Mouse (Mus musculus): ENCODE results near the gene Eva1a. TPM values are rescaled to one million over a fixed set of nuclear protein-coding genes. Genes with fewer than 3 reads are reported as not detected.

The Eva1a gene
- polyA plus RNA-seq, 2 experiments = 15.7 to 23.4 TPM

DNA sequence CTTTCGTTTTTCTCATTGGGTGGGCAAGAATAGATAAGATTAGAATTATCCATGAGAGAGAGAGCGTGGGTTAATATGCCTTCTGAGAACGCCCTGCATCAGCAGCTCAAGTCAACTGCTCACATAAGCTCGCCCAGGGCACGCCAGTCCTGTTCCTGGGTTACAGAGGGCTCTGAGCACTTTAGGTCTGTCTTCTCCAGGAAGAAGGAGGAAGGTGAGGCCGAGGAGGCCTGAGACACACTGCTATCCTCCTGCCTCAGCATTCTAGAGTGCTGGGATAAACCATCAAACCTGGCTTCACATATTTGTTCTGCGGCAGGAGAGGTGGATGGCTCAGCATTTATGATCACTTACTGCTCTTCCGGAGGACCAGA, 10.3 kb upstream of the Eva1a start:
- H3K4me2 ChIP-seq (replicated peaks; ENCODE audit: low read depth, low read length, severe bottlenecking) = no peak overlapping the region
- 63% methylated on average over 8 of the region's 8 CpGs for WGBS

GRCm38 (mm10) chr6:82037211-82037610, 3.6 kb upstream of the Eva1a start:
- no peak for TF ChIP-seq POLR2A (IDR thresholded peaks at IDR 0.05; ENCODE audit: borderline replicate concordance, extremely low read depth, insufficient read depth, insufficient read length)
- no peak overlapping the region for H3K4me2 ChIP-seq (replicated peaks; ENCODE audit: low read depth, low read length, severe bottlenecking)
- peaks cover 19% of the 10 kb centered on the region for H3K4me1 ChIP-seq (ENCODE audit: control insufficient read depth, insufficient read depth, low read length)
- ATAC-seq (ENCODE audit: low FRiP score, low read depth) = no peak
- WGBS = 19% methylated on average over 7 of the region's 7 CpGs
- no peaks in the 10 kb centered on the region for H3K9me3 ChIP-seq (ENCODE audit: control insufficient read depth, low read length)
- H3K27ac ChIP-seq (replicated peaks; ENCODE audit: low read depth, low read length) = 0 out of 2 replicates have a peak overlapping the region, but pooled peaks have one; percentile 48
- H3K4me3 ChIP-seq (replicated peaks; ENCODE audit: low read length) = no peak overlapping the region
- H3K9ac ChIP-seq (ENCODE audit: low read depth, low read length, severe bottlenecking) = no peak overlapping the region
- no peaks in the 10 kb centered on the region for H3K27me3 ChIP-seq (ENCODE audit: control insufficient read depth, insufficient read depth, low read length)
- no peaks in the 10 kb centered on the region for H3K36me3 ChIP-seq (ENCODE audit: control insufficient read depth, insufficient read depth, low read length)
- peak; percentile 36 for DNase-seq (ENCODE audit: low spot score)

More for the DNA sequence above, 10.3 kb upstream of the Eva1a start:
- Histone ChIP-seq H3K27ac (replicated peaks; ENCODE audit: low read depth, low read length) (peak overlapping the region; percentile 70), H3K36me3 (ENCODE audit: control insufficient read depth, insufficient read depth, low read length) (no peaks in the 10 kb centered on the region), H3K9ac (ENCODE audit: low read depth, low read length, severe bottlenecking) (no peak overlapping the region), H3K4me3 (replicated peaks; ENCODE audit: low read length) (no peak overlapping the region), H3K4me1 (ENCODE audit: control insufficient read depth, insufficient read depth, low read length) (peaks cover 20% of the 10 kb centered on the region), H3K9me3 (ENCODE audit: control insufficient read depth, low read length) (no peaks in the 10 kb centered on the region), H3K27me3 (ENCODE audit: control insufficient read depth, insufficient read depth, low read length) (no peaks in the 10 kb centered on the region)
- no peak for TF ChIP-seq POLR2A (IDR thresholded peaks at IDR 0.05; ENCODE audit: borderline replicate concordance, extremely low read depth, insufficient read depth, insufficient read length)
- DNase-seq (ENCODE audit: low spot score) (no peak), ATAC-seq (ENCODE audit: low FRiP score, low read depth) (no peak)

DNA sequence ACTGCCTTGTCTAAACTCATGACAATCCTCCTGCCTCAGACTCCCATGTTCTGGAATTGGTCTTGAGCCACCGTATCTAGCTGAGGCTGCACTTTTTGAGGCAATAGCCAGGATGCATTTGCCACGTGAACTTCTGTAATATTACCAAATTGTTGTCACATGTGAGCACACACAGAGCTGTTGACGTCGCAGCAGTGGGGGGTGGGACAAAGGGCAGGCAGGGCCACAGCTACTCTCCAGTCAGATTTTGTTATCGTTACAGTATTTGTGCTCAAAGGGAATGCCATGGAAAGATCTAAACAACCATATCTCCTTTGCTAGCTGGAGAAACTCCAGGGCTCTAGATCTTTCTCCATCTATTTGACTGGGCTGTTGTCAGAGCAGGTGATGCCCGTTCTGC, 1.6 kb upstream of the Eva1a start:
- Histone ChIP-seq H3K9me3 (ENCODE audit: control insufficient read depth, low read length) (no peaks in the 10 kb centered on the region), H3K9ac (ENCODE audit: low read depth, low read length, severe bottlenecking) (no peak overlapping the region), H3K27me3 (ENCODE audit: control insufficient read depth, insufficient read depth, low read length) (no peaks in the 10 kb centered on the region), H3K4me2 (replicated peaks; ENCODE audit: low read depth, low read length, severe bottlenecking) (no peak overlapping the region), H3K27ac (replicated peaks; ENCODE audit: low read depth, low read length) (no peak overlapping the region), H3K36me3 (ENCODE audit: control insufficient read depth, insufficient read depth, low read length) (no peaks in the 10 kb centered on the region), H3K4me3 (replicated peaks; ENCODE audit: low read length) (no peak overlapping the region), H3K4me1 (ENCODE audit: control insufficient read depth, insufficient read depth, low read length) (peaks cover 30% of the 10 kb centered on the region)
- 66% methylated on average over 6 of the region's 6 CpGs for WGBS
- DNase-seq (ENCODE audit: low spot score) (no peak), ATAC-seq (ENCODE audit: low FRiP score, low read depth) (no peak)
- no peak for TF ChIP-seq POLR2A (IDR thresholded peaks at IDR 0.05; ENCODE audit: borderline replicate concordance, extremely low read depth, insufficient read depth, insufficient read length)

- no peak for ATAC-seq (ENCODE audit: low FRiP score, low read depth)
Measured at GRCm38 (mm10) chr6:82039968-82040367, 875 bp upstream of the Eva1a start.

GRCm38 (mm10) chr6:82041488-82042295, 849 bp downstream of the Eva1a start:
- peak; percentile 45 for DNase-seq (ENCODE audit: low spot score)
- WGBS = 0% methylated on average over 35 of the region's 50 CpGs
- H3K4me1 ChIP-seq (ENCODE audit: control insufficient read depth, insufficient read depth, low read length) = peaks cover 30% of the 10 kb centered on the region

More at GRCm38 (mm10) chr6:82039968-82040367, 875 bp upstream of the Eva1a start:
- WGBS = 77% methylated on average over 7 of the region's 7 CpGs
- Histone ChIP-seq H3K9ac (ENCODE audit: low read depth, low read length, severe bottlenecking) (no peak overlapping the region), H3K4me3 (replicated peaks; ENCODE audit: low read length) (no peak overlapping the region), H3K4me1 (ENCODE audit: control insufficient read depth, insufficient read depth, low read length) (peaks cover 30% of the 10 kb centered on the region), H3K36me3 (ENCODE audit: control insufficient read depth, insufficient read depth, low read length) (no peaks in the 10 kb centered on the region), H3K4me2 (replicated peaks; ENCODE audit: low read depth, low read length, severe bottlenecking) (no peak overlapping the region), H3K27me3 (ENCODE audit: control insufficient read depth, insufficient read depth, low read length) (no peaks in the 10 kb centered on the region), H3K9me3 (ENCODE audit: control insufficient read depth, low read length) (no peaks in the 10 kb centered on the region), H3K27ac (replicated peaks; ENCODE audit: low read depth, low read length) (no peak overlapping the region)
- TF ChIP-seq POLR2A (IDR thresholded peaks at IDR 0.05; ENCODE audit: borderline replicate concordance, extremely low read depth, insufficient read depth, insufficient read length) = no peak
- no peak for DNase-seq (ENCODE audit: low spot score)

More at GRCm38 (mm10) chr6:82041488-82042295, 849 bp downstream of the Eva1a start:
- peak; percentile 76 for ATAC-seq (ENCODE audit: low FRiP score, low read depth)
- no peaks in the 10 kb centered on the region for H3K36me3 ChIP-seq (ENCODE audit: control insufficient read depth, insufficient read depth, low read length)
- H3K27ac ChIP-seq (replicated peaks; ENCODE audit: low read depth, low read length) = peak overlapping the region; percentile 86
- peak overlapping the region; percentile 78 for H3K4me2 ChIP-seq (replicated peaks; ENCODE audit: low read depth, low read length, severe bottlenecking)
- H3K9ac ChIP-seq (ENCODE audit: low read depth, low read length, severe bottlenecking) = peak overlapping the region; percentile 76
- no peaks in the 10 kb centered on the region for H3K27me3 ChIP-seq (ENCODE audit: control insufficient read depth, insufficient read depth, low read length)
- H3K9me3 ChIP-seq (ENCODE audit: control insufficient read depth, low read length) = no peaks in the 10 kb centered on the region
- TF ChIP-seq POLR2A (IDR thresholded peaks at IDR 0.05; ENCODE audit: borderline replicate concordance, extremely low read depth, insufficient read depth, insufficient read length) = peak; percentile 59; the same call in 1 of the 2 replicates
- peak overlapping the region; percentile 76 for H3K4me3 ChIP-seq (replicated peaks; ENCODE audit: low read length)
